Mouse (Mus musculus) layer of hippocampus, postnatal 10 days (tissue): Measurements from ENCODE around the gene Olfr92. TPM values are rescaled to one million over a fixed set of nuclear protein-coding genes. Genes with fewer than 3 reads are reported as not detected.
A peak's percentile ranks its signal among the peaks of the same experiment; 100 is the strongest.

ENCODE experiments used
- DNase-seq, 2 experiments: peaks; one replicate each; pipeline ENCODE4 v3.0.0; 2021; ENCODE audit warnings: low spot score in 2 of 2
- total RNA-seq, 2 experiments: library from RNA; stranded (reverse); gene quantifications; 2 replicates each; pipeline ENCODE4 v1.2.3; 2021

Olfr92 gene
- total RNA-seq, 2 experiments from 2014 or later: not detected

DNA sequence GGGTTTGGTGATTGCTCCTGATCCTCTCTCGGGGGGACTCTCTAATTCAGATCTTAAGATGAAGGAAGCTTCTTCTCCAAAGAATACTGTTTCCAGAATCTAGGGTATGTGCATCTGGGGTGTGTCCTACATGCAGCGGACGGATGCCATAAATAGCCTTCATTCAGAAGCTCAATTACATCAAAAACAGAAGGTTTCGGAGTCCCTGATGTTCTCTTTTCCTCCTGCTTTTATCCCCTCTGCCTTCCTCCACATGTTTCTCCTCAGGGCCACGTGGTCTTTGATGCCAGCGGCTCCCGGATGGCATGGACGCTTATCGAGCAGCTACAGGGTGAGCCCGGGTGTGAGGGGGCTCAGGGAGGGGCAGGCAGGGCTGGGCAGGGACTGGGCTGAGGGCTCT lies 56.8 kb downstream of the Olfr92 start:
- peak in 1 of 2 experiments; percentile 26 for DNase-seq

DNA sequence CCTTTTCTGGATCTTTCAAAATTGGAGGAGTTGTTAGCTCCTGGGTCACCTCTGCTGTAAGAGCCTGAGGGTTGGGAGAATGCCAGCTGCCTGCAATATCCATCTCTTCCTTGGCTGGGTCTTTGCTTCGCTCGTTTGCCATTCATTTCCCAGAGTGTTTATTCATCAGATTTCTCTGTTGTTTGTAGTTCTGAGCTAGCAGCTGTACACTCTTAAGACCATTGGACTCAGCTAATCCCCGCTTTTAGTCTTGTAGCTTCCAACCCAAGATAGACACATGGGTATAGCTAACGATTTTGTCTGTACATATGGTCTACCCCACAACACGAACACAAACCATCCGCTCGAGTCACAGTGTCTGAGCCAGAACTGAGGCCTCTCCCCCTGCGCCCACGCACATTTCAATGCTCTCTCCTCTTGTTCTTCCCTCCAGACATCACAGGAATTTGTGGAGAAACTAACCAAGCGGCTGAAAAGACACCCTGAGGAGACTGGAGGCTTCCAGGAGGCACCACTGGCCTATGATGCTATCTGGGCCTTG lies 57.7 kb downstream of the Olfr92 start:
- DNase-seq: peak in 1 of 2 experiments; percentile 42

DNA sequence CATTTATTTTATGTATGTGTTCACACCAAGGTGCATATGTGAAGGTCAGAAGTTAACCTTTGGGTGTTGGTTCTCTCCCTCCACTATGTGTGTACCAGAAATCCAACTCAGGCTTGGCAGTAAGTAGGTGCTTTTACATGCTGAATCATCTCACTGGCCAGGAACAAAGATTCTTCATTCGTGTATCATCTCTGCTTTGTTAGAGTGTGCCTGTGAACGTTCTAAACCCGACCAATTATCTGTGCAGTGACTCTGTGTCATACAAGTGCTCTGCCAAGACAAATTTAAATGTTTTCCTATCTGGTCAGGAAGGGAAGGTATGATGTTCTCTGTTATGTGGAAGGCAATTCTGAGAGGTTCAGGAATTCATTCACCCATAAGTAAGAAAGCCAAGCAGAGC lies 58.5 kb downstream of the Olfr92 start:
- DNase-seq: no peak

Other genes with a start within 250 kb of the Olfr92 start
- gene Trim40, start 230.0 kb downstream of the Olfr92 start, total RNA-seq: not detected
- not detected for gene Trim31, start 222.0 kb downstream of the Olfr92 start, total RNA-seq
- 1 to 10 TPM; 4.9 to 5.4 TPM for gene Rnf39, start 177.2 kb downstream of the Olfr92 start, total RNA-seq
- gene Ppp1r11, start 168.3 kb downstream of the Olfr92 start, total RNA-seq: 100 to 1,000 TPM in 1 of 2 experiments, 10 to 100 TPM in 1; 88.2 to 100 TPM
- 10 to 100 TPM; 30.2 to 30.3 TPM for gene Znrd1, start 161.5 kb downstream of the Olfr92 start, total RNA-seq
- 1 to 10 TPM; 4.8 to 5.3 TPM for gene Znrd1as, start 161.5 kb downstream of the Olfr92 start, total RNA-seq
- under 1 TPM; 0.53 to 0.83 TPM for gene 2410137M14Rik, start 138.9 kb downstream of the Olfr92 start, total RNA-seq
- gene H2-M5, start 130.6 kb downstream of the Olfr92 start, total RNA-seq: 1 to 10 TPM; 3.2 to 3.7 TPM
- gene Zfp57, start 118.9 kb downstream of the Olfr92 start, total RNA-seq: 10 to 100 TPM; 73.3 to 83.7 TPM
- gene Mog, start 96.7 kb downstream of the Olfr92 start, total RNA-seq: 1 to 10 TPM; 3.2 to 4.3 TPM
- 100 to 1,000 TPM; 594 to 649 TPM for gene Gabbr1, start 74.1 kb downstream of the Olfr92 start, total RNA-seq
- not detected for gene Olfr90, start 31.6 kb downstream of the Olfr92 start, total RNA-seq
- not detected for gene Olfr91, start 21.8 kb downstream of the Olfr92 start, total RNA-seq
- not detected for gene Olfr93, start 41.4 kb upstream of the Olfr92 start, total RNA-seq
- not detected for gene Ubd, start 73.8 kb upstream of the Olfr92 start, total RNA-seq
- not detected for gene Olfr94, start 80.9 kb upstream of the Olfr92 start, total RNA-seq
- gene Olfr95, start 93.0 kb upstream of the Olfr92 start, total RNA-seq: not detected
- gene Olfr96, start 100.1 kb upstream of the Olfr92 start, total RNA-seq: not detected
- gene Olfr97, start 117.2 kb upstream of the Olfr92 start, total RNA-seq: not detected
- gene Olfr98, start 143.7 kb upstream of the Olfr92 start, total RNA-seq: not detected
- gene H2-M3, start 150.1 kb upstream of the Olfr92 start, total RNA-seq: 1 to 10 TPM; 1.7 to 2.5 TPM
- not detected for gene Olfr99, start 163.4 kb upstream of the Olfr92 start, total RNA-seq
- not detected for gene Olfr101, start 184.2 kb upstream of the Olfr92 start, total RNA-seq
- gene Olfr102, start 197.0 kb upstream of the Olfr92 start, total RNA-seq: not detected
- gene Olfr103, start 219.6 kb upstream of the Olfr92 start, total RNA-seq: not detected
- not detected for gene Olfr104-ps, start 239.5 kb upstream of the Olfr92 start, total RNA-seq